Mouse (Mus musculus) ovary, postnatal 36 days (tissue): ENCODE data around the gene Dr1.
"Not testable (repeated sequence)": the region's sequence is repeated elsewhere in the genome, so short reads cannot be mapped to it uniquely, and the experiment has no call there.

Experiments
- DNase-seq: peaks from one replicate; pipeline ENCODE4 v3.0.0; 2022; ENCODE audit warnings: low spot score, mixed read lengths

Dr1 gene

GRCm38 (mm10) chr5:108268127-108269062 is at the start of gene Dr1:
Dr1 (plus strand) TSS chr5:108268897.
- DNase-seq = peak; percentile 88

DNA sequence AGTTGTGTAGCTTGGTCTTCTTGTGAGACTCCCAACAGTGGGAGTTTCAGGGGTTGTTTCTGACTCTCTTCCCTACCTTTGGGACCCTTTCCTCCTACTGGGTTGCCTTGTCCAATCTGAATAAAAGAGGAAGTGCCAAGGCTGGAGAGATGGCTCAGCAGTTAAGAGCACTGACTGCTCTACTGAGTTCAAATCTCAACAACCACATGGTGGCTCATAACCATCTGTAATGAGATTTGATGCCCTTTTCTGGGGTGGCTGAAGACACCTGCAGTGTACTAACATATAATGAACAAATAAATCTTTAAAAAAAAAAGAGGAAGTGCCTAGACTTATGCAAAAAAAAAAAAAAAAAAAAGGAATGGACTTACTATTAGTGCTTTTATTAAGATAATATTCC is 44.6 kb upstream of the Dr1 start:
- DNase-seq = no peak

GRCm38 (mm10) chr5:108226159-108226558 is 42.5 kb upstream of the Dr1 start:
- no peak for DNase-seq

DNA sequence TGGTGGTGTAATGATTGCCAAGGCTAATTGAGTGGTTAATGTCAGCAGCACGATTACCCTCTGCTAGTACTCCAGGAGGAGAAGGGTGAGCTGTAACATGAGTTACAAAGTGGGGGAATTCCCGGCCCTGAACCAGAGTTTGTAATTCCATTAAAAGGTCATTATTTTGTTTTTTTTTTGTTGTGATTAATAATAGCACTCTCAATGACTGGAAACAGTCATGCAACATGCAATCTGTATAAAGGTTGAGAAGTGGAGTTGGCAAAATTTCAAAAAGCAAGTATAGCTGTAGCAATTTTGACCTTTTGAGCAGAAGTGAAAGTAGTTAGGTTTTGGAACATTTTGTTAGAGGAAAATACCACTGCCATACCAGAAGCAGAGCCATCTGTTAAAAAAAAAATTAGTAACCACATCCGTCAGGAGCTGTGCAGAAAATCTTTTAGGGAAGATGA is 22.4 kb upstream of the Dr1 start:
- no peak for DNase-seq

- DNase-seq = no peak
Measured at GRCm38 (mm10) chr5:108250033-108250432, 18.7 kb upstream of the Dr1 start.

DNA sequence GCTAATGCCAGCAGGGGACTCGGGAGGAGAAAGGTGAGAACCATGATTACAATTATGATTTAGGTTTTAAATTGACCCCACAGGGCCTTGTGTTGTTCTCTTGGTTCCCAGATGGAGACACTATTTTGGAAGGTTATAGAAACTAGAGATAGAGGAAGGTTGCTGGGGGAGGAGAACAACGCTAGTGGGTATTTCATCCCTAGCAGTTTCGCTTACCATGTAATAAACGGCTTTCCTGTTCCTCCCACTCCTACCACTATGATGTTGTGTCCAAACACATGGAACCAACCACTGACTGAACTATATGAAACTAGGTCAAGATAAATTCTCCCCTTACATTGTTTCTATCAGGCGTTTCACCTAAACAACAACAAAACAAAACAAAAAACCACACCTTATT is 13.4 kb upstream of the Dr1 start:
- no peak for DNase-seq

DNA sequence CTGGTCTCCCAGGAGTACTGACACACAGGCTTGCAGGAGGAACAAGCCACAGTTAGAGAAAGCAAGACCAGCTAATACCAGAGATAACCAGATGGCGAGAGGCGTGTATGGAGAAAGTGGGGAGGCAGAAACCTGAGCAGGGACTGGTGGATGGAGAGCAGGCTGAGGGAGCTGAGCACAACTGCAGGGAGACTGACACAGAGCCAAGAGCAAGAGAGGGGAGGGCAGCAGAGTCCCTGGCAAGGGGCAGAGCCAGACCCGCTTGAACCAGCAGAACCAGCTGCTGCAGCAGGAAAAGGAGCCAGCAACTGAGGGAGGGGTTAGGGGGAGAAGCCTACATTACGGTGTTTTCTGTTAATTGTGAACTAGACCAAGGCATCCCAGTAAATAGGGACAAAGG is 6.0 kb upstream of the Dr1 start:
- DNase-seq = no peak

DNA sequence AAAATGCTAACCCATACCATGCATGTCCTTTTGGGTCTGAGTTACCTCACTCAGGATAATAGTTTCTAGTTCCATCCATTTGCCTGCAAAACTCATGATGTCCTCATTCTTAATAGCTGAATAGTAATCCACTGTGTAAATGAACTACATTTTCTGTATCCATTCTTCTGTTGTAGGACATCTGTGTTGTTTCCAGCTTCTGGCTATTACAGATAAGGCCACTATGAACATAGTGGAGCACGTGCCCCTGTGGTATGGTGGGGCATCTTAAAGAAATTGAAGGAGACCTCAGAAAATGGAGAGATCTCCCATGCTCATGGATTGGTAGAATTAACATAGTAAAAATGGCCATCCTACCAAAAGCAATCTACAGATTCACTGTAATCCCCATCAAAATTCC is 4.9 kb upstream of the Dr1 start:
- not testable (repeated sequence) for DNase-seq

DNA sequence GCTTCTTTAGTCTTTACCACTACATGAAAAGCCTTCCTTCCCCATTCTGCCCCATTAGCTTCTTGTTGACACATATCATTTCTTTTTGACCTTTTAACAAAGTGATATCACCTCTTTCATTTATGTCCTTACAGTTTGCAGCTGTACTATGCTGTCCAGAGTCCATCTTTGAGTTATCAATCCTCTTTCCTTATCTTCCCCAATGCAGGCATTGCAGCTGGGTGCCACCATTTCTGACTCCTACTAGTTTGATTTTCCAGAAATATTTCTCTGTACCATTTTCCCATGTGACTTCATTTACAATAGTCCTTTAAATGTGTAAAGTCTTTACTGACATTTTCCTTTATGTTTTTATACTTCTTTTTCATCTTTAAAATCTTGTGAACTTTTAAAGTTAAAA is 1.7 kb upstream of the Dr1 start:
- DNase-seq = no peak

GRCm38 (mm10) chr5:108269063-108269810 is 540 bp downstream of the Dr1 start:
- no peak for DNase-seq

DNA sequence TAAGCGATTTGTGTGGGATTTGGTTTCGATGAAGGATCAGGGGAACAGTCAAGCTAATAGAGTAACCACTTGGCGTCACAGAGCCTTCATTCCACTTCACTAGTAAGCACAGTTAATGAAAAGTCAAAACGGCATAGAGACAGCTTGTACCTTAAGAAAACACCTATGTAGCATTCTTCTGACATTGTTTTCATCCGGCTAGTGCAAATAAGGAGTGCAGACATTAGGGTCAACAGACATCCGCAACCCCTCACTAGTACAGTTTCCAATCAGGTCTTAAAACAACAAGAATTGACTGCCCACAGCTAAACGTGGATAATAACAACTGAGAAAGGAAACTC is 1.1 kb downstream of the Dr1 start:
- no peak for DNase-seq

- no peak for DNase-seq
Measured at GRCm38 (mm10) chr5:108270415-108270814, 1.7 kb downstream of the Dr1 start.

- DNase-seq = not testable (repeated sequence)
Measured at GRCm38 (mm10) chr5:108271345-108271744, 2.6 kb downstream of the Dr1 start.

DNA sequence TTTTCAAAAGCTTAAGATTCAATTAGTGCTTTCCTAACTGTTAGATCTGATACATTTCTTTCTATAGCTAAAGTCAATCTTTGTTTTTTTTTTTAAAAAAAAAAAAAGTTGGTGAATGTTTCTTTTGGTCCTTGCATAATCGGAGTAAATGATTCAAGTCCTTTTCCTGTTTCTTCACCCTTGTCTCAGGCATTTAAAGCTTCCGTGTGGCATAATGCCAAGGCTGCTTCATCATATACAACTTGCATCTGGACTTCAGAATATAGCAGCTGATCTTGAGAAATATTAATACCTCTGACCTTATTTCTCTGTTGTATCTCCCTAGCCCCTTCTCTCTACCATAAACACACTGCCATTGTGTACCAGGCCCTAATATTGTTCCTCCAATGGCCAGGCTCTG is 18.3 kb downstream of the Dr1 start:
- DNase-seq = no peak

- no peak for DNase-seq
Measured at GRCm38 (mm10) chr5:108301567-108301966, 32.9 kb downstream of the Dr1 start.

- peak; percentile 90 for DNase-seq
Measured at GRCm38 (mm10) chr5:108312224-108313064, 43.7 kb downstream of the Dr1 start, which contains the start of gene Pigg. Pigg (plus strand) TSS chr5:108312609.

GRCm38 (mm10) chr5:108313065-108313860 is 44.6 kb downstream of the Dr1 start:
- no peak for DNase-seq
